Mouse (Mus musculus): ENCODE results near the gene Sct. TPM values are rescaled to one million over a fixed set of nuclear protein-coding genes. Genes with fewer than 3 reads are reported as not detected.

The Sct gene
- polyA plus RNA-seq (2012; rRNA removed): 15.3 and 19.9 TPM in 2 replicates

DNA sequence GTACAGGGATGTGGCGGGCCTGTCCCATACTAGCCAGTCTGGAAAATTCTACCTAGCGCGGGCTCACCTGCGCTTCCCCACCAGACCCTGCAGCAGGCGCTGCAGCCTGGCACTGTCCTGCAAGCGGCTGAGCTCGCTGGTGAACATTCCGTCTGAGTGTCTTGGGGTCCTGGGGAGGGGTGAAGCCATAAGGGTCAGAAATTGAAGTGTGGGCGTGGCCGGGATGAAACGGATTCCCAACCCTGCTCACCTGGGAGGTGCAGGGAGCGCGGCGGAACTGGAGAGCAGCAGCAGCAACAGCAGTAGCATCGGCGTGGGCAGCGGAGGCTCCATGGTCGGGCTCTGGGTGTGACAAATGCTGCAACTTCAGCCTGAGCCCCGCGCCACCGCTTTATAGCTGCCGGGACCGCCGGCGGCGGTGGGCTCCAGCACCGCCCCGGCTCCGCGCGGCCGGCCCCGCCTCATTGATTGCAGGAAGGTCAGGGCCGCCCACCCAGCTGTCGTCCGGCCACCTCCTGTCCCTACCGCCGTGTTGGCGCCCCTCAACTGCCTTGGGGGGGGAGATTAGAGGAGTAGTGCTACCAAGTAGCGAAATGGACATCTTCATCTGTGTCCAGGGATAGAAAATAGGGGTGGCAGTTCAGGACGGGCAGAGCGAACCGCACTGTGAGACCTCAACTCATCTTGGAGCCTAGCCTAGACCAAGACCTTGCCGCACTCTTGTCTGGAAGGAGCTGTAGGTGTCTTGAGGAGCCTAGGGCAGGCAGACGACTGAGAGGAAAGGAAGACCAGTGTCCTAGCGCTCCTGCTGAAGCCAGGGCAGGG lies at the start of gene Sct:
Sct (minus strand) TSS at position 368 of the 825 bp plus-strand sequence.

DNA sequence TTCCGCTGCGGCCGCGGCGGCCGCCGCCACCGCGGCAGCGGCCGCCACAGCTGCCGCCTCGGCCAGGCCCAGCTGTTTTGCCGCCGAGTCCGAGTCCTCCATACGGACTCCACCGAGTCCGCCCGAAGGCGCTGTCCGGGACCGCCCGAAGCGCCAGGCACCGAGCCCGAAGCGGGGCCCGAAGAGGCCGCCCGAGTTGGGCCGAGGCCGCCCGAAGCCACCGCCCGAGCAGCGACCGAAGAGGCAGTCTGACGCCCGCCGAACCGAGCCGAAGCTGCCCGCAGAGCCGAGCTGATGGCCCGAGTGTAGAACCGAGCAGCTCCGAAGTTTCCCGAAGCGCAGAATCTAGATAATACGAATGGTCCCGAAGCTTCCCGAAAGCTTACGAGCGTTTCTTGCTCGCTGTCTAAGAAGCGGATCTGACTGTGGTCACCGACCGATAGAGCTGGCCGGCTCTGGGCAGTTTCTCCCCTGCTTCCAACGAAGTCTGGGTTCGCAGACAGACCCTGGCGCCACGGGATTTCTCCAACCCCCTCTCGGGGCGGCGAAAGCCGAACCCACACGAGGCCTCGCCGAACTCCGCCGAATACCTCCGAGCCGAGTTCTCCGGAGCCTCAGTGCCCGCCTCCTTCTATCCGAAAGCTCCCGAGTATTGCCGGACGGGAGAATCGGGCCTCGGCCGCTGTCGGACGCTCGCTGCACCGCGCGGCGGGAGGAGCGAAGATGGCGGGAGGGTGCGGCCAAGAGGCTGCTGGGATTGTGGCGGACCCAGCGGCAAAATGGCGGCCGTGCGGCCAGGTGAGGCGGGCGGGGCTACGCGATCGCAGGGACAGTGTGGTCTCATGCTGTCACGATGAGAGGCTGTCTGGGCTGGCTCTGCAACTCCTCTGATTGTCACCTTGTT lies 48.8 kb upstream of the Sct start, which contains the start of the genes Deaf1 and Tmem80:
Deaf1 (minus strand) TSS at position 222 of the 904 bp plus-strand sequence.
Tmem80 (plus strand) TSS at position 271 of the 904 bp plus-strand sequence.

DNA sequence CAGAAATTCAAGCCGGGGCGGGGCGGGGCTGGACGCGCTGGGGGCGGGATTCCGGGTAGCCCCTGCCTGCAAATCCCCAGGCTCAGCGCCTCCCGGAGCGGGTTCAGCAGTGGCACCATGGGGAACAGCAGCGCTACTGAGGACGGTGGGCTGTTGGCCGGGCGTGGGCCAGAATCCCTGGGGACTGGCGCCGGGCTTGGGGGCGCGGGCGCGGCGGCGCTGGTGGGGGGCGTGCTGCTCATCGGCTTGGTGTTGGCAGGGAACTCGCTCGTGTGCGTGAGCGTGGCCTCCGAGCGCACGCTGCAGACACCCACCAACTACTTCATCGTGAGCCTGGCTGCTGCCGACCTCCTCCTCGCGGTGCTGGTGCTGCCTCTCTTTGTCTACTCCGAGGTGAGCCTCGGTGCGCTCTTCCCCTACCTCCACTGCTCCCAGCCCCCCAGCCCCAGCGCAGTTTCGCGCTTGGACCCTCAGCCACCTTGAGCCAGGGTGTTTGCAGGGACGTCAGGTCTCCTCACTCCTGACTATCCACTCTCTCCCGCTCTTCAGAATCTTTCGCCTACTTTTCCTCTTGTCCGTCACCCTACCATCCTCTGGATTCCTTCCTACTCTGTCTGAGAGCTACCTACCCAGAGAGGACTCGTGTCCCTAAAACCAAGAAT lies 13.1 kb upstream of the Sct start, which contains the start of gene Drd4:
Drd4 (plus strand) TSS at position 86 of the 662 bp plus-strand sequence.

DNA sequence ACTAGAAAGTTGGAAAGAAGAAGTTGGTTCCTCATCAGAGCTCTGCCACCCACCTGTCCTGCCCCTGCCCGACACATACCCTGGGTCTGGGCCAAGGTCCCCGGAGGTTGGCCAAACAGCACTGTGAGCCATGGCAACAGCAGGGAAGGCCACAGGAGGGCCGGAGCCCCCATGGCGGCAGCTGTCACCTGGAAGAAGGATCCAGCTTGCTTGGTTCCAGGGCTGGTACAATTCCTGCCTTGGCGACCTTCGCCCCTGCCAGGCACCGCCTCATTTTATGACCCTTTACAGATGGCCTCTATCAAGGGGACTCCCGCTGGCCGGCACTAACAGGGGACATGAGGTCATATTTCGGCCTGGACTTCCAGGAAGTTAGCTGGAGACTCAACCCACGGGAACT lies 2.4 kb downstream of the Sct start, which contains the start of gene Cdhr5:
Cdhr5 (minus strand) TSS at position 241 of the 400 bp plus-strand sequence.

DNA sequence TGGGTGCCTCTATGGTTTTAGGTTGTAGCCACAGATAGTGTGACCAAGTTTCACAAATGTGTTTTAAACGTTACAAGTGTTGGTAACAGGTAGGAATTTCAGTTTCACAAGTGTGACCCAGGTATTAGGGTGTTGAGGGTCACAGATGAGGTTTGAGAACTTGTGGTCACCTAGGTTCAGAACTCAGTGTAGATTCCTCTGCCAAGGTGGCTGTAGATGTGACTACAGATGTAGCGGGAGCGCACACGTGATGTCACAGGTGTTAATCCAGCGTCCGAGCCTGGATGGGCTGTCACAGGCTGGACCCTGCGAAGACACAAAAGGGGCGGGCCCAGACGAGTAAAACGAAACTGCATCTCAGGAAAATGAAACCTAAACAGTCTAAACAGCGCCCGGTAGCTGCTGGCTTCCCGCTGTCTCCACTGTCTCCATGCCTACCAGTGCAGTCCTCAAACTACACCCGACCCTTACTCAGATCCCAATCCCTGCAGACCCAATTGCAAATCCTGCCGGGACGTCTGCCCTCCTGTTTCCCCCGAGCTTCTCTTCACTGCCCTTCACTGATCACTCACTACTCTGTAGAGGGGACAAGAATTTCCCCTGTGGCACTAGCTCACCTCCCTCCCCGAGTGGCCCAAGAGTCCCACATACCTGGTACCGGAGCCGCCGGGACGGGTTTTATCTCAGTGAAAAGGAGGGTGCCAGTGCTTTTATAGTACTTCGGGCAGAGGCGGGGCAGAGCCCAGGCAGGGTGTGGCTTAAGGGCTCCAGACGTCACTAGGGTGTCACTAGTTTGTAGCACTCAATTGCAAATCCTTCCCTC lies 13.0 kb downstream of the Sct start, which contains the start of gene Irf7:
Irf7 (minus strand) TSS at position 743 of the 823 bp plus-strand sequence.

Other genes with a start within 250 kb of the Sct start
- gene B4galnt4, start 218.0 kb downstream of the Sct start, polyA plus RNA-seq (2012; rRNA removed): 3.2 and 3.5 TPM in 2 replicates
- gene Pkp3, start 200.9 kb downstream of the Sct start, polyA plus RNA-seq (2012; rRNA removed): 13.5 and 14.9 TPM in 2 replicates
- 11.4 and 12.8 TPM in 2 replicates for gene Sigirr, start 178.6 kb downstream of the Sct start, polyA plus RNA-seq (2012; rRNA removed)
- gene Ano9, start 161.3 kb downstream of the Sct start, polyA plus RNA-seq (2012; rRNA removed): 2.1 and 2.7 TPM in 2 replicates
- gene Ptdss2, start 156.8 kb downstream of the Sct start, polyA plus RNA-seq (2012; rRNA removed): 62.9 and 65.4 TPM in 2 replicates
- gene Rnh1, start 106.3 kb downstream of the Sct start, polyA plus RNA-seq (2012; rRNA removed): 248 and 267 TPM in 2 replicates
- gene Hras, start 85.1 kb downstream of the Sct start, polyA plus RNA-seq (2012; rRNA removed): 87.5 and 94.7 TPM in 2 replicates
- 13.4 and 23.5 TPM in 2 replicates for gene Lrrc56, start 85.0 kb downstream of the Sct start, polyA plus RNA-seq (2012; rRNA removed)
- 3.1 and 4.9 TPM in 2 replicates for gene Lmntd2, start 65.1 kb downstream of the Sct start, polyA plus RNA-seq (2012; rRNA removed)
- gene Rassf7, start 63.3 kb downstream of the Sct start, polyA plus RNA-seq (2012; rRNA removed): 46.2 and 50.8 TPM in 2 replicates
- gene Phrf1, start 50.3 kb downstream of the Sct start, polyA plus RNA-seq (2012; rRNA removed): 22.2 and 24.8 TPM in 2 replicates
- gene Irf7, start 12.7 kb downstream of the Sct start, polyA plus RNA-seq (2012; rRNA removed): 57.8 and 77.3 TPM in 2 replicates
- 1.2 and 1.6 TPM in 2 replicates for gene Cdhr5, start 2.3 kb downstream of the Sct start, polyA plus RNA-seq (2012; rRNA removed)
- gene Drd4, start 12.9 kb upstream of the Sct start, polyA plus RNA-seq (2012; rRNA removed): 22.0 and 22.8 TPM in 2 replicates
- gene Deaf1, start 48.6 kb upstream of the Sct start, polyA plus RNA-seq (2012; rRNA removed): 26.5 and 30.5 TPM in 2 replicates
- 39.0 and 45.8 TPM in 2 replicates for gene Tmem80, start 48.6 kb upstream of the Sct start, polyA plus RNA-seq (2012; rRNA removed)
- gene Eps8l2, start 59.7 kb upstream of the Sct start, polyA plus RNA-seq (2012; rRNA removed): 20.8 and 24.1 TPM in 2 replicates
- 165 and 186 TPM in 2 replicates for gene Taldo1, start 113.1 kb upstream of the Sct start, polyA plus RNA-seq (2012; rRNA removed)
- gene Gatd1, start 135.0 kb upstream of the Sct start, polyA plus RNA-seq (2012; rRNA removed): 109 and 117 TPM in 2 replicates
- 0.26 and 0.55 TPM in 2 replicates for gene Cend1, start 150.4 kb upstream of the Sct start, polyA plus RNA-seq (2012; rRNA removed)
- 105 and 114 TPM in 2 replicates for gene Slc25a22, start 158.8 kb upstream of the Sct start, polyA plus RNA-seq (2012; rRNA removed)
- gene Pidd1, start 164.9 kb upstream of the Sct start, polyA plus RNA-seq (2012; rRNA removed): 18.9 and 28.4 TPM in 2 replicates
- gene Rplp2, start 168.2 kb upstream of the Sct start, polyA plus RNA-seq (2012; rRNA removed): 775 and 918 TPM in 2 replicates
- gene Pnpla2, start 176.1 kb upstream of the Sct start, polyA plus RNA-seq (2012; rRNA removed): 237 and 253 TPM in 2 replicates
- gene Cracr2b, start 182.0 kb upstream of the Sct start, polyA plus RNA-seq (2012; rRNA removed): 69.1 and 83.9 TPM in 2 replicates
- gene Cd151, start 188.3 kb upstream of the Sct start, polyA plus RNA-seq (2012; rRNA removed): 818 and 883 TPM in 2 replicates
- 90.7 and 143 TPM in 2 replicates for gene Polr2l, start 196.0 kb upstream of the Sct start, polyA plus RNA-seq (2012; rRNA removed)
- gene Tspan4, start 196.1 kb upstream of the Sct start, polyA plus RNA-seq (2012; rRNA removed): 331 and 388 TPM in 2 replicates